Mouse (Mus musculus) midbrain, embryonic 16.5 days (tissue): ENCODE data around the gene Dmrtc2. TPM values are rescaled to one million over a fixed set of nuclear protein-coding genes. Genes with fewer than 3 reads are reported as not detected.

Experiments used
- ATAC-seq: fragments of 200-750 bp; cut with Nextera tagmentation; 2 replicates; pipeline ENCODE4 v1.8.0; 2017; ENCODE audit warnings: moderate TSS enrichment
- H3K27ac ChIP-seq: fragments of 300-500 bp; sonication (generic); 2 replicates; pipeline ENCODE4 v1.5.1; 2014; ENCODE audit warnings: mild to moderate bottlenecking, low read length, mixed read lengths
- H3K27me3 ChIP-seq: fragments of 300-500 bp; sonication (generic); 2 replicates; pipeline ENCODE4 v1.6.1; 2014; ENCODE audit warnings: low read depth, low read length, mixed read lengths; ENCODE audit not compliant: control insufficient read depth, insufficient read depth
- H3K36me3 ChIP-seq: fragments of 300-500 bp; sonication (generic); 2 replicates; pipeline ENCODE4 v1.6.1; 2014; ENCODE audit warnings: mild to moderate bottlenecking, low read length, moderate library complexity, mixed read lengths; ENCODE audit not compliant: control insufficient read depth, insufficient read depth
- H3K4me1 ChIP-seq: fragments of 300-500 bp; sonication (generic); 2 replicates; pipeline ENCODE4 v1.6.1; 2014; ENCODE audit warnings: mild to moderate bottlenecking, low read length, mixed read lengths; ENCODE audit not compliant: control insufficient read depth, insufficient read depth
- H3K4me2 ChIP-seq: fragments of 300-500 bp; sonication (generic); 2 replicates; pipeline ENCODE4 v1.6.1; 2014; ENCODE audit warnings: mild to moderate bottlenecking, low read length, mixed read lengths
- H3K4me3 ChIP-seq: fragments of 300-500 bp; sonication (generic); 2 replicates; pipeline ENCODE4 v1.5.1; 2014; ENCODE audit warnings: low read depth, mild to moderate bottlenecking, low read length, moderate library complexity, mixed read lengths
- H3K9ac ChIP-seq: fragments of 300-500 bp; sonication (generic); 2 replicates; pipeline ENCODE4 v1.6.1; 2014; ENCODE audit warnings: low read depth, low read length, mixed read lengths
- H3K9me3 ChIP-seq: fragments of 300-500 bp; sonication (generic); replicated peaks from 2 replicates; pipeline ENCODE4 v1.6.1; 2014; ENCODE audit warnings: mild to moderate bottlenecking, low read length, mixed read lengths; ENCODE audit not compliant: control insufficient read depth, poor library complexity, severe bottlenecking
- WGBS: fragments of 180-500 bp; shearing (Covaris S2); extraction: QIAGEN DNeasy Blood & Tissue Kit; methylation state at CpG from one replicate; pipeline ENCODE4 v1.1.7; 2014; 5-methylcytosine and 5-hydroxymethylcytosine counted together
- polyA plus RNA-seq: library from polyadenylated mRNA; unstranded; fragments of >200 nt; fragmentation: Nextera tagmentation; extraction: Ambion mirVana; gene quantifications from 2 replicates; pipeline ENCODE4 v1.2.1, GENCODE M21; 2015

The Dmrtc2 gene
- polyA plus RNA-seq, 1 experiment from 2014 or later = 0.25 TPM

GRCm38 (mm10) chr7:24903444-24903825 is 33.6 kb downstream of the Dmrtc2 start:
- Histone ChIP-seq H3K27me3 (no peaks in the 10 kb centered on the region), H3K9ac (peak overlapping the region; percentile 82; the same call in 1 of the 2 replicates), H3K27ac (no peak overlapping the region), H3K4me3 (peak overlapping the region; percentile 59), H3K4me1 (peaks cover 29% of the 10 kb centered on the region), H3K9me3 (no peaks in the 10 kb centered on the region), H3K4me2 (peak overlapping the region; percentile 88), H3K36me3 (no peaks in the 10 kb centered on the region; the same call in 1 of the 2 replicates)
- no peak for ATAC-seq
- 54% methylated on average over 10 of the region's 10 CpGs for WGBS

- Histone ChIP-seq H3K4me2 (peak overlapping the region; percentile 88), H3K9me3 (no peaks in the 10 kb centered on the region), H3K4me3 (peak overlapping the region; percentile 55), H3K4me1 (peaks cover 29% of the 10 kb centered on the region), H3K9ac (peak overlapping the region; percentile 74), H3K27ac (peak overlapping the region; percentile 82), H3K36me3 (no peaks in the 10 kb centered on the region; the same call in 1 of the 2 replicates), H3K27me3 (no peaks in the 10 kb centered on the region)
- 0% methylated on average over 28 of the region's 30 CpGs for WGBS
- ATAC-seq = peak; percentile 98
Observed at GRCm38 (mm10) chr7:24904070-24904483, 34.2 kb downstream of the Dmrtc2 start.

GRCm38 (mm10) chr7:24904936-24905335 is 35.1 kb downstream of the Dmrtc2 start:
- 12% methylated on average over 3 of the region's 3 CpGs for WGBS
- H3K27me3 ChIP-seq = no peaks in the 10 kb centered on the region
- H3K4me2 ChIP-seq = peak overlapping the region; percentile 88
- no peaks in the 10 kb centered on the region for H3K9me3 ChIP-seq
- peak overlapping the region; percentile 82 for H3K27ac ChIP-seq
- peak; percentile 8; the same call in 1 of the 2 replicates for ATAC-seq
- H3K9ac ChIP-seq = peak overlapping the region; percentile 74
- H3K36me3 ChIP-seq = no peaks in the 10 kb centered on the region; the same call in none of the 2 replicates
- peak overlapping the region; percentile 55 for H3K4me3 ChIP-seq
- peaks cover 29% of the 10 kb centered on the region for H3K4me1 ChIP-seq

GRCm38 (mm10) chr7:24906551-24906950 is 36.7 kb downstream of the Dmrtc2 start:
- no peak for ATAC-seq
- 42% methylated on average over 6 of the region's 6 CpGs for WGBS
- H3K4me3 ChIP-seq = no peak overlapping the region
- H3K36me3 ChIP-seq = peaks cover 2% of the 10 kb centered on the region
- H3K27me3 ChIP-seq = no peaks in the 10 kb centered on the region
- H3K9ac ChIP-seq = no peak overlapping the region
- no peak overlapping the region for H3K4me2 ChIP-seq
- no peaks in the 10 kb centered on the region for H3K9me3 ChIP-seq
- H3K27ac ChIP-seq = no peak overlapping the region
- peaks cover 29% of the 10 kb centered on the region for H3K4me1 ChIP-seq

GRCm38 (mm10) chr7:24907211-24907748 is 37.4 kb downstream of the Dmrtc2 start:
- ATAC-seq = no peak
- peak overlapping the region; percentile 28; the same call in 1 of the 2 replicates for H3K9ac ChIP-seq
- 44% methylated on average over 13 of the region's 13 CpGs for WGBS

GRCm38 (mm10) chr7:24912480-24912879 is 42.6 kb downstream of the Dmrtc2 start:
- Histone ChIP-seq H3K27ac (no peak overlapping the region), H3K9ac (no peak overlapping the region), H3K36me3 (peaks cover 21% of the 10 kb centered on the region), H3K9me3 (no peaks in the 10 kb centered on the region), H3K4me1 (peaks cover 2% of the 10 kb centered on the region), H3K4me2 (no peak overlapping the region), H3K4me3 (no peak overlapping the region), H3K27me3 (no peaks in the 10 kb centered on the region)
- ATAC-seq = no peak
- 95% methylated on average over 14 of the region's 14 CpGs for WGBS

More at GRCm38 (mm10) chr7:24907211-24907748, 37.4 kb downstream of the Dmrtc2 start:
- H3K4me1 ChIP-seq = peaks cover 29% of the 10 kb centered on the region
- no peak overlapping the region for H3K27ac ChIP-seq
- no peaks in the 10 kb centered on the region for H3K9me3 ChIP-seq
- H3K4me3 ChIP-seq = no peak overlapping the region
- H3K27me3 ChIP-seq = no peaks in the 10 kb centered on the region
- H3K4me2 ChIP-seq = no peak overlapping the region
- peaks cover 4% of the 10 kb centered on the region for H3K36me3 ChIP-seq

- H3K36me3 ChIP-seq = peaks cover 50% of the 10 kb centered on the region
- no peak overlapping the region for H3K4me2 ChIP-seq
- 96% methylated on average over 20 of the region's 20 CpGs for WGBS
- no peak overlapping the region for H3K27ac ChIP-seq
- no peak overlapping the region for H3K9ac ChIP-seq
- no peak for ATAC-seq
- no peaks in the 10 kb centered on the region for H3K4me1 ChIP-seq
- no peaks in the 10 kb centered on the region for H3K27me3 ChIP-seq
- H3K9me3 ChIP-seq = no peaks in the 10 kb centered on the region
- H3K4me3 ChIP-seq = no peak overlapping the region
Observed at GRCm38 (mm10) chr7:24918763-24919323, 49.0 kb downstream of the Dmrtc2 start.

- Histone ChIP-seq H3K9ac (no peak overlapping the region), H3K9me3 (no peaks in the 10 kb centered on the region), H3K36me3 (peaks cover 59% of the 10 kb centered on the region), H3K27ac (no peak overlapping the region), H3K4me1 (no peaks in the 10 kb centered on the region), H3K4me2 (no peak overlapping the region), H3K27me3 (no peaks in the 10 kb centered on the region), H3K4me3 (no peak overlapping the region)
- ATAC-seq = peak; percentile 28; the same call in 1 of the 2 replicates
- 89% methylated on average over 9 of the region's 9 CpGs for WGBS
Observed at GRCm38 (mm10) chr7:24919728-24920127, 49.9 kb downstream of the Dmrtc2 start.
